Mouse (Mus musculus) C2C12 (cell line): ENCODE data around the gene Nln. TPM values are rescaled to one million over a fixed set of nuclear protein-coding genes. Genes with fewer than 3 reads are reported as not detected.

ENCODE experiments used
- H3K27me3 ChIP-seq: one replicate; pipeline ENCODE4 v1.6.1; 2011; ENCODE audit not compliant: control insufficient read depth, insufficient read depth, insufficient read length
- H3K36me3 ChIP-seq: one replicate; pipeline ENCODE4 v1.6.1; 2011; ENCODE audit not compliant: control insufficient read depth, insufficient read depth
- H3K4me3 ChIP-seq: one replicate; pipeline ENCODE4 v1.5.1; 2011; ENCODE audit warnings: mild to moderate bottlenecking, control low read depth; ENCODE audit not compliant: poor library complexity, insufficient read depth, severe bottlenecking
- H3K79me2 ChIP-seq: one replicate; pipeline ENCODE4 v1.6.1; 2011; ENCODE audit not compliant: control insufficient read depth, insufficient read depth
- H3K79me3 ChIP-seq: one replicate; pipeline ENCODE4 v1.6.1; 2011; ENCODE audit warnings: low read depth, control low read depth
- H3ac ChIP-seq: one replicate; pipeline ENCODE3; 2011; ENCODE audit warnings: low read depth; ENCODE audit not compliant: control insufficient read depth, insufficient read length
- CEBPB ChIP-seq: IDR thresholded peaks from one replicate; pipeline ENCODE4 v1.6.1; 2011; ENCODE audit warnings: low read depth, mild to moderate bottlenecking, control low read depth, moderate library complexity
- CTCF ChIP-seq: IDR thresholded peaks from one replicate; pipeline ENCODE4 v1.5.1; 2011; ENCODE audit not compliant: control insufficient read depth, insufficient read depth, insufficient read length
- FOSL1 ChIP-seq: IDR thresholded peaks from one replicate; pipeline ENCODE4 v1.8.0; 2011; ENCODE audit warnings: mild to moderate bottlenecking, low read length; ENCODE audit not compliant: poor library complexity, insufficient read depth, severe bottlenecking
- MAX ChIP-seq: IDR thresholded peaks from one replicate; pipeline ENCODE4 v1.6.1; 2011; ENCODE audit warnings: mild to moderate bottlenecking, control low read depth
- MYOD1 ChIP-seq: IDR thresholded peaks from one replicate; pipeline ENCODE4 v1.6.1; 2011; ENCODE audit warnings: low read depth; ENCODE audit not compliant: control insufficient read depth, insufficient read length
- MYOG ChIP-seq: IDR thresholded peaks from one replicate; pipeline ENCODE4 v1.6.1; 2011; ENCODE audit not compliant: control insufficient read depth, insufficient read length; ENCODE audit errors: extremely low read depth
- USF1 ChIP-seq: IDR thresholded peaks from one replicate; pipeline ENCODE4 v1.6.1; 2011; ENCODE audit warnings: low read depth, mild to moderate bottlenecking, control low read depth, moderate library complexity
- polyA plus RNA-seq: library from polyadenylated mRNA; unstranded; fragments of >200 nt; fragmentation: generic; extraction: Trizol; gene quantifications from one replicate; pipeline ENCODE4 v1.2.1, GENCODE M21; 2012; ENCODE audit warnings: missing spikeins

Gene Nln
- polyA plus RNA-seq, 1 experiment, result 13.9 TPM

GRCm38 (mm10) chr13:104108651-104109287, 645 bp downstream of the Nln start:
- TF ChIP-seq USF1, result no peak
- peak overlapping the region; percentile 85 for H3ac ChIP-seq
- no peaks in the 10 kb centered on the region for H3K27me3 ChIP-seq
- peaks cover 18% of the 10 kb centered on the region for H3K36me3 ChIP-seq
- peaks cover 16% of the 10 kb centered on the region for H3K79me3 ChIP-seq
- peaks cover 23% of the 10 kb centered on the region for H3K79me2 ChIP-seq
- peak overlapping the region; percentile 68 for H3K4me3 ChIP-seq

GRCm38 (mm10) chr13:104101606-104102235, 7.7 kb downstream of the Nln start:
- no peak for TF ChIP-seq USF1
- TF ChIP-seq MYOD1, result no peak
- no peak for TF ChIP-seq MYOG
- no peak for TF ChIP-seq CTCF
- TF ChIP-seq CEBPB, result no peak
- no peak for TF ChIP-seq FOSL1
- TF ChIP-seq MAX, result no peak
- Histone ChIP-seq H3K4me3 (no peak overlapping the region), H3K79me3 (peaks cover 15% of the 10 kb centered on the region), H3K27me3 (no peaks in the 10 kb centered on the region), H3K79me2 (peaks cover 30% of the 10 kb centered on the region), H3K36me3 (peaks cover 14% of the 10 kb centered on the region), H3ac (no peak overlapping the region)

DNA sequence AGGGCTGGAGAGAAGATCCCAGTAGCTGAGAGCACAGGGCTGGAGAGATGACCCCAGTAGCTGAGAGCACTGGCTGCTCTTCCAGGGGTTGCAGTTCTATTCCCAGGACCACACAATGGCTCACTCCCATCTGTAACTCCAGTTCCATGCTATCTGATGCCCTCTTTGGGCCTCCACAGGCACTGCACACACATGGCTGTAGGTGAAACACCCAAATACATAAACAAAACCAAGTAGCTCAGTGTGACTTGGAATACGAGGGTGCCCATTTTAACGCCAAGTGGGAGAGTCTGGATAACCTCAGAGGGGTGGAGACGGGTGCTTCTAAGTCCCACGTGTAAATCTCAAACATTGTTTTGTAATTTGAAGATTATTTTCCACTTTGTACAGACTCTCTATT, 9.0 kb downstream of the Nln start:
- TF ChIP-seq MAX, result no peak
- no peak for TF ChIP-seq CTCF
- no peak for TF ChIP-seq USF1
- no peak for TF ChIP-seq FOSL1
- TF ChIP-seq CEBPB, result no peak
- no peak for TF ChIP-seq MYOD1
- Histone ChIP-seq H3K36me3 (peaks cover 9% of the 10 kb centered on the region), H3K4me3 (no peak overlapping the region), H3K27me3 (no peaks in the 10 kb centered on the region), H3K79me3 (peaks cover 15% of the 10 kb centered on the region), H3K79me2 (peaks cover 38% of the 10 kb centered on the region), H3ac (no peak overlapping the region)

DNA sequence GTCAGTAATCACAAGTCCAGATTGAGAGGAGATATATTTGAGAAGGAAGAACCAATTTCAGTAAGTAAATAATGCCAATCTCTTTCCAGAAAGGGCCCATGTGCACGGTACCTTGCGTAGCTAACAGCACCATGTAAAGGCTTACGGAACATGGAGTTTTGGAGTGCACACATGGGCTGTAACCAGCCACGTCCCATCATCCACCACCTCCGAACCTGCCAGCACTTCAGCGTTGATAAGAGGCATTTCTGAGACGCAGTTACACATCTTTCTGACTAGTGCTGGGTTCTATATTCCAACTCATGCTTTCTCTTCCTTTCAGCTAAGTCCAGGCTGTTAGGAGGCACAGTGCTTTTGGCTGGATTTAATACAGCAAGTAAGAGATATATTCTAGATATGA, 12.2 kb downstream of the Nln start:
- TF ChIP-seq CEBPB (no peak), MAX (no peak), USF1 (no peak), MYOG (no peak), FOSL1 (no peak)
- peaks cover 44% of the 10 kb centered on the region for H3K79me2 ChIP-seq
- H3ac ChIP-seq, result no peak overlapping the region
- H3K4me3 ChIP-seq, result no peak overlapping the region
- no peaks in the 10 kb centered on the region for H3K27me3 ChIP-seq
- H3K79me3 ChIP-seq, result peaks cover 13% of the 10 kb centered on the region
- no peaks in the 10 kb centered on the region for H3K36me3 ChIP-seq

GRCm38 (mm10) chr13:104095955-104096354, 13.5 kb downstream of the Nln start:
- H3ac ChIP-seq, result no peak overlapping the region
- no peak overlapping the region for H3K4me3 ChIP-seq
- peaks cover 37% of the 10 kb centered on the region for H3K79me2 ChIP-seq
- TF ChIP-seq MYOD1 (no peak), MYOG (no peak), FOSL1 (no peak), MAX (no peak), CEBPB (no peak), USF1 (no peak), CTCF (no peak)
- no peaks in the 10 kb centered on the region for H3K27me3 ChIP-seq
- no peaks in the 10 kb centered on the region for H3K36me3 ChIP-seq
- peaks cover 13% of the 10 kb centered on the region for H3K79me3 ChIP-seq
